Mouse (Mus musculus): ENCODE measurements around the gene Pkd1l3.
A peak's percentile ranks its signal among the peaks of the same experiment; 100 is the strongest.

Pkd1l3 gene

GRCm38 (mm10) chr8:109704565-109705319 lies 90.4 kb downstream of the Pkd1l3 start:
- no peak for DNase-seq

GRCm38 (mm10) chr8:109705320-109706075 lies 91.2 kb downstream of the Pkd1l3 start, which contains the start of gene Zfp821:
Gene Zfp821 (plus strand): TSS chr8:109705546.
- DNase-seq: peak; percentile 91

GRCm38 (mm10) chr8:109706076-109706873 lies 92.0 kb downstream of the Pkd1l3 start:
- no peak for DNase-seq

GRCm38 (mm10) chr8:109706874-109707237 lies 92.5 kb downstream of the Pkd1l3 start:
- DNase-seq: peak; percentile 76

- DNase-seq: no peak
Measured at GRCm38 (mm10) chr8:109707921-109708320, 93.6 kb downstream of the Pkd1l3 start.

GRCm38 (mm10) chr8:109712521-109712920 lies 98.2 kb downstream of the Pkd1l3 start:
- no peak for DNase-seq

- DNase-seq: no peak
Measured at GRCm38 (mm10) chr8:109714961-109715360, 100.6 kb downstream of the Pkd1l3 start.
